Mouse (Mus musculus): ENCODE results near the gene 1700001L19Rik.
"Not testable (repeated sequence)": the region's sequence is repeated elsewhere in the genome, so short reads cannot be mapped to it uniquely, and the experiment has no call there.

Gene 1700001L19Rik

GRCm38 (mm10) chr13:68597199-68597598 is at the start of gene 1700001L19Rik:
TSS of gene 1700001L19Rik (plus strand) at chr13:68597421.
- DNase-seq = no peak

GRCm38 (mm10) chr13:68553391-68553790 is 43.8 kb upstream of the 1700001L19Rik start:
- not testable (repeated sequence) for DNase-seq

- DNase-seq = no peak
These were observed 29.1 kb upstream of the 1700001L19Rik start for GRCm38 (mm10) chr13:68568110-68568509.

- no peak for DNase-seq
These were observed 28.7 kb upstream of the 1700001L19Rik start for GRCm38 (mm10) chr13:68568548-68568947.

- DNase-seq = peak; percentile 36
These were observed 27.5 kb upstream of the 1700001L19Rik start for GRCm38 (mm10) chr13:68569589-68570336.

- DNase-seq = no peak
These were observed 25.0 kb upstream of the 1700001L19Rik start for GRCm38 (mm10) chr13:68572247-68572646.

- DNase-seq = no peak
These were observed 24.0 kb upstream of the 1700001L19Rik start for GRCm38 (mm10) chr13:68572966-68573913.

GRCm38 (mm10) chr13:68574398-68574797 is 22.8 kb upstream of the 1700001L19Rik start:
- no peak for DNase-seq

- DNase-seq = no peak
These were observed 19.3 kb upstream of the 1700001L19Rik start for GRCm38 (mm10) chr13:68577945-68578344.

GRCm38 (mm10) chr13:68581086-68581740 is 16.0 kb upstream of the 1700001L19Rik start:
- DNase-seq = no peak

- peak; percentile 97 for DNase-seq
These were observed 15.3 kb upstream of the 1700001L19Rik start, which contains the start of the genes Mtrr and Fastkd3 for GRCm38 (mm10) chr13:68581747-68582516. TSS of gene Mtrr (minus strand) at chr13:68582149. TSS of gene Fastkd3 (plus strand) at chr13:68582234.

- DNase-seq = no peak
These were observed 14.8 kb upstream of the 1700001L19Rik start for GRCm38 (mm10) chr13:68582517-68582780.

GRCm38 (mm10) chr13:68583961-68584360 is 13.3 kb upstream of the 1700001L19Rik start:
- DNase-seq = no peak

- DNase-seq = no peak
These were observed 11.8 kb upstream of the 1700001L19Rik start for GRCm38 (mm10) chr13:68585441-68585840.

GRCm38 (mm10) chr13:68588352-68588751 is 8.9 kb upstream of the 1700001L19Rik start:
- DNase-seq = no peak

GRCm38 (mm10) chr13:68593797-68594196 is 3.4 kb upstream of the 1700001L19Rik start:
- DNase-seq = no peak

GRCm38 (mm10) chr13:68597667-68598066 is 446 bp downstream of the 1700001L19Rik start:
- DNase-seq = peak; percentile 70

GRCm38 (mm10) chr13:68598953-68599352 is 1.7 kb downstream of the 1700001L19Rik start:
- DNase-seq = no peak

- DNase-seq = no peak
These were observed 4.0 kb downstream of the 1700001L19Rik start for GRCm38 (mm10) chr13:68601184-68601583.

GRCm38 (mm10) chr13:68603085-68603484 is 5.9 kb downstream of the 1700001L19Rik start:
- no peak for DNase-seq

- DNase-seq = peak; percentile 55
These were observed 8.5 kb downstream of the 1700001L19Rik start for GRCm38 (mm10) chr13:68605689-68606126.
